Mouse (Mus musculus) liver, embryonic 15.5 days (tissue): ENCODE results near the gene Eif4e1b. TPM values are rescaled to one million over a fixed set of nuclear protein-coding genes. Genes with fewer than 3 reads are reported as not detected.

Experiments
- ATAC-seq: fragments of 200-750 bp; cut with Nextera tagmentation; 2 replicates; pipeline ENCODE4 v1.8.0; 2017; ENCODE audit warnings: moderate number of reproducible peaks, mild to moderate bottlenecking, moderate library complexity; ENCODE audit not compliant: insufficient read depth
- H3K27ac ChIP-seq: fragments of 300-500 bp; sonication (generic); replicated peaks from 2 replicates; pipeline ENCODE4 v1.5.1; 2015; ENCODE audit warnings: mild to moderate bottlenecking, inconsistent platforms
- H3K27me3 ChIP-seq: fragments of 300-500 bp; sonication (generic); 2 replicates; pipeline ENCODE4 v1.6.1; 2015; ENCODE audit warnings: mild to moderate bottlenecking, inconsistent platforms
- H3K36me3 ChIP-seq: fragments of 300-500 bp; sonication (generic); replicated peaks from 2 replicates; pipeline ENCODE4 v1.6.1; 2015; ENCODE audit warnings: moderate library complexity, mild to moderate bottlenecking, inconsistent platforms
- H3K4me1 ChIP-seq: fragments of 300-500 bp; sonication (generic); replicated peaks from 2 replicates; pipeline ENCODE4 v1.6.1; 2015; ENCODE audit warnings: inconsistent platforms
- H3K4me2 ChIP-seq: fragments of 300-500 bp; sonication (generic); 2 replicates; pipeline ENCODE4 v1.6.1; 2015; ENCODE audit warnings: moderate library complexity, mild to moderate bottlenecking, inconsistent platforms
- H3K4me3 ChIP-seq: fragments of 300-500 bp; sonication (generic); replicated peaks from 2 replicates; pipeline ENCODE4 v1.5.1; 2015; ENCODE audit warnings: mild to moderate bottlenecking, inconsistent platforms
- H3K9ac ChIP-seq: fragments of 300-500 bp; sonication (generic); 2 replicates; pipeline ENCODE4 v1.6.1; 2015; ENCODE audit warnings: moderate library complexity, mild to moderate bottlenecking, inconsistent platforms
- H3K9me3 ChIP-seq: fragments of 300-500 bp; sonication (generic); replicated peaks from 2 replicates; pipeline ENCODE4 v1.6.1; 2016; ENCODE audit warnings: inconsistent platforms
- WGBS: fragments of 180-500 bp; shearing (Covaris S2); methylation state at CpG from one replicate; pipeline ENCODE4 v1.1.7; 2015; ENCODE audit warnings: mixed read lengths; ENCODE audit not compliant: insufficient replicate concordance; 5-methylcytosine and 5-hydroxymethylcytosine counted together
- polyA plus RNA-seq: library from polyadenylated mRNA; unstranded; fragments of >200 nt; fragmentation: Nextera tagmentation; extraction: Ambion mirVana; gene quantifications from 2 replicates; pipeline ENCODE4 v1.2.1, GENCODE M21; 2015

Gene Eif4e1b
- polyA plus RNA-seq, 1 experiment from 2014 or later: not detected

- Histone ChIP-seq H3K9ac (no peak overlapping the region), H3K4me1 (no peaks in the 10 kb centered on the region), H3K27ac (no peak overlapping the region), H3K9me3 (no peaks in the 10 kb centered on the region), H3K27me3 (peaks cover 21% of the 10 kb centered on the region), H3K4me3 (no peak overlapping the region), H3K4me2 (no peak overlapping the region), H3K36me3 (no peaks in the 10 kb centered on the region)
- no peak for ATAC-seq
- 34% methylated on average over 21 of the region's 21 CpGs for WGBS
These were observed 21.5 kb downstream of the Eif4e1b start for GRCm38 (mm10) chr13:54805134-54805838.

GRCm38 (mm10) chr13:54806434-54806976, 22.7 kb downstream of the Eif4e1b start:
- 48% methylated on average over 13 of the region's 13 CpGs for WGBS
- no peak for ATAC-seq
- H3K4me2 ChIP-seq: no peak overlapping the region
- H3K27me3 ChIP-seq: peaks cover 21% of the 10 kb centered on the region
- H3K4me3 ChIP-seq: no peak overlapping the region
- H3K9me3 ChIP-seq: no peaks in the 10 kb centered on the region
- no peaks in the 10 kb centered on the region for H3K36me3 ChIP-seq
- no peak overlapping the region for H3K27ac ChIP-seq
- H3K9ac ChIP-seq: no peak overlapping the region
- no peaks in the 10 kb centered on the region for H3K4me1 ChIP-seq

- no peak for ATAC-seq
- Histone ChIP-seq H3K4me3 (no peak overlapping the region), H3K9me3 (no peaks in the 10 kb centered on the region), H3K4me1 (no peaks in the 10 kb centered on the region), H3K27ac (no peak overlapping the region), H3K36me3 (no peaks in the 10 kb centered on the region), H3K27me3 (peaks cover 21% of the 10 kb centered on the region), H3K9ac (no peak overlapping the region), H3K4me2 (no peak overlapping the region)
- WGBS: 51% methylated on average over 12 of the region's 12 CpGs
These were observed 24.3 kb downstream of the Eif4e1b start for GRCm38 (mm10) chr13:54808067-54808466.

- Histone ChIP-seq H3K9me3 (no peaks in the 10 kb centered on the region), H3K36me3 (no peaks in the 10 kb centered on the region), H3K27ac (no peak overlapping the region), H3K4me2 (no peak overlapping the region), H3K4me1 (no peaks in the 10 kb centered on the region), H3K9ac (no peak overlapping the region), H3K4me3 (no peak overlapping the region), H3K27me3 (0 out of 2 replicates have a peak, but pooled peaks cover 2% of the 10 kb centered on the region)
- ATAC-seq: no peak
- 38% methylated on average over 7 of the region's 7 CpGs for WGBS
These were observed 27.7 kb downstream of the Eif4e1b start for GRCm38 (mm10) chr13:54811476-54811875.

GRCm38 (mm10) chr13:54813381-54813780, 29.6 kb downstream of the Eif4e1b start:
- WGBS: 62% methylated on average over 9 of the region's 9 CpGs
- no peak overlapping the region for H3K4me2 ChIP-seq
- H3K36me3 ChIP-seq: no peaks in the 10 kb centered on the region
- no peak overlapping the region for H3K9ac ChIP-seq
- H3K9me3 ChIP-seq: no peaks in the 10 kb centered on the region
- H3K4me3 ChIP-seq: no peak overlapping the region
- no peaks in the 10 kb centered on the region for H3K4me1 ChIP-seq
- H3K27ac ChIP-seq: no peak overlapping the region
- no peaks in the 10 kb centered on the region for H3K27me3 ChIP-seq
- no peak for ATAC-seq

- 37% methylated on average over 17 of the region's 17 CpGs for WGBS
- no peak overlapping the region for H3K27ac ChIP-seq
- H3K4me1 ChIP-seq: no peaks in the 10 kb centered on the region
- H3K9me3 ChIP-seq: no peaks in the 10 kb centered on the region
- H3K4me2 ChIP-seq: no peak overlapping the region
- no peaks in the 10 kb centered on the region for H3K36me3 ChIP-seq
- H3K9ac ChIP-seq: no peak overlapping the region
- no peak for ATAC-seq
- H3K4me3 ChIP-seq: no peak overlapping the region
- H3K27me3 ChIP-seq: no peaks in the 10 kb centered on the region
These were observed 34.8 kb downstream of the Eif4e1b start for GRCm38 (mm10) chr13:54818399-54819254.

GRCm38 (mm10) chr13:54821106-54821505, 37.3 kb downstream of the Eif4e1b start:
- 67% methylated on average over 4 of the region's 4 CpGs for WGBS

GRCm38 (mm10) chr13:54821931-54822330, 38.1 kb downstream of the Eif4e1b start:
- Histone ChIP-seq H3K36me3 (no peaks in the 10 kb centered on the region), H3K9me3 (no peaks in the 10 kb centered on the region), H3K27me3 (peaks cover 8% of the 10 kb centered on the region; the same call in 1 of the 2 replicates), H3K27ac (no peak overlapping the region), H3K4me3 (no peak overlapping the region), H3K9ac (no peak overlapping the region), H3K4me1 (no peaks in the 10 kb centered on the region), H3K4me2 (no peak overlapping the region)
- ATAC-seq: no peak
- 9% methylated on average over 2 of the region's 2 CpGs for WGBS

More at GRCm38 (mm10) chr13:54821106-54821505, 37.3 kb downstream of the Eif4e1b start:
- Histone ChIP-seq H3K4me1 (no peaks in the 10 kb centered on the region), H3K4me2 (no peak overlapping the region), H3K9me3 (no peaks in the 10 kb centered on the region), H3K9ac (no peak overlapping the region), H3K36me3 (no peaks in the 10 kb centered on the region), H3K27ac (no peak overlapping the region), H3K4me3 (no peak overlapping the region), H3K27me3 (peaks cover 8% of the 10 kb centered on the region; the same call in 1 of the 2 replicates)
- no peak for ATAC-seq

- no peak for ATAC-seq
- H3K36me3 ChIP-seq: no peaks in the 10 kb centered on the region
- no peak overlapping the region for H3K9ac ChIP-seq
- no peak overlapping the region for H3K4me3 ChIP-seq
- no peaks in the 10 kb centered on the region for H3K4me1 ChIP-seq
- no peak overlapping the region for H3K27ac ChIP-seq
- WGBS: 15% methylated on average over 25 of the region's 25 CpGs
- peaks cover 8% of the 10 kb centered on the region; the same call in 1 of the 2 replicates for H3K27me3 ChIP-seq
- H3K4me2 ChIP-seq: peak overlapping the region; percentile 18
- no peaks in the 10 kb centered on the region for H3K9me3 ChIP-seq
These were observed 40.5 kb downstream of the Eif4e1b start for GRCm38 (mm10) chr13:54824111-54824931.

- peaks cover 8% of the 10 kb centered on the region; the same call in 1 of the 2 replicates for H3K27me3 ChIP-seq
- ATAC-seq: no peak
- no peaks in the 10 kb centered on the region for H3K36me3 ChIP-seq
- H3K4me1 ChIP-seq: no peaks in the 10 kb centered on the region
- no peaks in the 10 kb centered on the region for H3K9me3 ChIP-seq
- no peak overlapping the region for H3K4me2 ChIP-seq
- no peak overlapping the region for H3K9ac ChIP-seq
- WGBS: 44% methylated on average over 7 of the region's 7 CpGs
- no peak overlapping the region for H3K27ac ChIP-seq
- H3K4me3 ChIP-seq: no peak overlapping the region
These were observed 44.2 kb downstream of the Eif4e1b start for GRCm38 (mm10) chr13:54827992-54828391.
